Mouse (Mus musculus) gastrocnemius, adult 18-20 months (tissue): ENCODE data around the gene Reep1. TPM values are rescaled to one million over a fixed set of nuclear protein-coding genes. Genes with fewer than 3 reads are reported as not detected.
"Not testable (repeated sequence)": the region's sequence is repeated elsewhere in the genome, so short reads cannot be mapped to it uniquely, and the experiment has no call there.

Experiments used
- DNase-seq: peaks from one replicate; pipeline ENCODE4 v3.0.0; 2021; ENCODE audit warnings: low spot score
- total RNA-seq, 2 experiments: library from RNA; stranded (reverse); gene quantifications; 2 replicates each; pipeline ENCODE4 v1.2.3; 2021

Gene Reep1
- total RNA-seq, 2 experiments from 2014 or later: 66.8 to 69.9 TPM

DNA sequence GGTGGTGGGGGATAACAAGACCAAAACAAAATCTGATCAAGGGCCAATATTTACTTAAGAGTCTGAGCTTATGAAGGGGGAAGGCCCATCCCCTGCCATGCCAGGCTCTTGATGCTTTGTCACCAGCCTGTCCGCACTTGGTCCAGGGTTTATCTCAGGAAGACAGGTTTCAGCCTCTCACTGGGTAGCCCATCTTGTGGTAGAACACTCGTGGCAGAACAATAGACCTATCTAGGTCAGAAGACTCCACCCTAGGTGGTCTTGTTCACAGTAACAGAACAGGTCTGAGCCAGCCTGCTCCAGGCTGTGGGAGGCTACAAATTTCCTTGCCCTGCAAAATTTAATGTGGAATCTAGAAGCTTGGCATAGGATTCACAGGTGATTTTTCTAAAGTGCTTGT lies 129.4 kb downstream of the Reep1 start:
- no peak for DNase-seq

DNA sequence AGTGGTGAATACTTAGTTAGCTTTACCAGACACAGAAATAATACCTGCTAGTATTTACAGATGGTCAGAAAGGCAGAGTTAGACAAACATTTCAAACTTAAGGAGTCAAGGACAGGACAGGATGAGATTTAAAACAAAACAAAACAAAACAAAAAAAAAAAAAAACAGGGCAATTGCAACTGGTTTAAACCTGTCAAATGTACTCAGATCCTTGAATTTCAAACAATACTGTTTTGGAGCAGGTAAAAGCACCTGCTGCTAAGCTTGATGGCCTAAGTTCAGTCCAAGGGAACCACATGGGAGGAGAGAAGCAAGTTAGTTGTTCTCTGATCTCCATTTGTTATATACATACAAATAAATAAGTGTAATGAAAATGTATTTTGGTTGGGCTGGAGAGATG lies 132.5 kb downstream of the Reep1 start:
- DNase-seq: no peak

DNA sequence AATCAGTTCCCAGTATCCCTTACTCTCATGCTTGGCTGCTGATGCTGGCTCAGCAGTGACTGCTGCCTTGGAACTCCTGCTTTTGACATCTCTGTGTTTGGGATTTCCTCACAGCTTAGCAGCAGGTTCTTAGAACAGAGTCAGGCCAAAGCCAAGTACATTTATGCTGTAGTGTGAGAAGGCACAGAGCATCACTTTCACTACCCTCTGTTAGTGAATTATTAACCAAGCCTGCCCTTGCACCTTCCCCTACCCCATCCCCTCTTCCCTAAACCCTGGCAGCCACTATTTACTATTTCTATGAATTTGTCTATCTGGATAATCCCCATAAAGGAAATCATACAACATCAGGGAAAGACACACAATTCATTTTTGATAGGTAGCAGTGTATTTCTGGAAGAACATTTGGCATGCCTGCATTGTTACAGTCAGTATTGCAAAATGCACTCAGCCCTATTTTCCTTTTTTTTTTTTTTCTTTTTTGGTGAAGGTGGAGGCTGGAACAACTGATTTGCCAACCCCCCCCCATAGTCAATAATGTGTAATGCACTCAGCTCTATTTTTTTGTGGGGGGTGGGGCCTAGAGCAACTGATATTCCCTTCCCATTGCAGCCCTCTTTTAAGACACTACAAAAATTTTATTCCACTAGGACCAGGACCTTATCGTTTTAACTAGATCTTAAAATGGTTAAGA lies 133.4 kb downstream of the Reep1 start:
- no peak for DNase-seq

DNA sequence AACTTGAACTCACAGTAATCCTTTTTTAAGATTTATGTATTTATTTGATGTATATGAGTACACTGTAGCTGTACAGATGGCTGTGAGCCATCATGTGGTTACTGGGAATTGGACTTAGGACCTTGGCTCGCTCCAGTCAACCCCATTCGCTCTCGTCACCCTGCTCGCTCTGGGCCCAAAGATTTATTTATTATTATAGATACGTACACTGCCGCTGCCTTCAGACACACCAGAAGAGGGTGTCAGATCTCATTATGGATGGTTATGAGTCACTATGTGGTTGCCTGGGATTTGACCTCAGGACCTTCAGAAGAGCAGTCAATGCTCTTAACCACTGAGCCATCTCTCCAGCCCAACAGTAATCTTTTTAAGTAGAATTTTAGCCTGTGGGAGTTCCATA lies 139.5 kb downstream of the Reep1 start:
- not testable (repeated sequence) for DNase-seq

Other genes starting within 250 kb of the Reep1 start
- 10 to 100 TPM; 18.7 to 19.6 TPM for gene Rnf103, start 213.7 kb upstream of the Reep1 start, total RNA-seq
- 10 to 100 TPM; 40.7 to 43.3 TPM for gene Chmp3, start 163.8 kb upstream of the Reep1 start, total RNA-seq
- gene Kdm3a, start 74.6 kb upstream of the Reep1 start, total RNA-seq: 10 to 100 TPM; 10.2 to 12.5 TPM
- gene Mrpl35, start 119.4 kb downstream of the Reep1 start, total RNA-seq: 10 to 100 TPM; 38.3 to 41.7 TPM
- 100 to 1,000 TPM; 272 to 274 TPM for gene Immt, start 123.8 kb downstream of the Reep1 start, total RNA-seq
- 10 to 100 TPM; 61.9 to 66.2 TPM for gene Ptcd3, start 201.2 kb downstream of the Reep1 start, total RNA-seq
- 10 to 100 TPM; 35.9 to 36.4 TPM for gene Polr1a, start 201.5 kb downstream of the Reep1 start, total RNA-seq